Mouse (Mus musculus): ENCODE results near the gene Serp1. TPM values are rescaled to one million over a fixed set of nuclear protein-coding genes. Genes with fewer than 3 reads are reported as not detected.

Serp1 gene
- total RNA-seq (2014; rRNA removed; ENCODE audit: low replicate concordance) (59.5 and 59.7 TPM in 2 replicates), polyA plus RNA-seq (2015; fragmentation: Nextera tagmentation; extraction: Ambion mirVana) (59.5 and 60.7 TPM in 2 replicates)

- peak; percentile 97 for DNase-seq (ENCODE audit: low spot score)
These were observed at the start of gene Serp1, which contains the start of gene Eif2a for GRCm38 (mm10) chr3:58525652-58526407. Gene Serp1, minus strand, starts transcription at chr3:58525892. Gene Eif2a, plus strand, starts transcription at chr3:58525821.

GRCm38 (mm10) chr3:58570821-58571220 is 45.1 kb upstream of the Serp1 start:
- no peak overlapping the region for H3K4me3 ChIP-seq (ENCODE audit: low read depth, low read length)
- no peak for TF ChIP-seq CTCF (IDR thresholded peaks at IDR 0.05; ENCODE audit: low read depth)
- no peak for TF ChIP-seq EP300 (IDR thresholded peaks at IDR 0.05; ENCODE audit: low read depth)
- H3K27ac ChIP-seq (ENCODE audit: low read depth): no peak overlapping the region
- H3K4me2 ChIP-seq (ENCODE audit: low read depth, low read length): no peak overlapping the region
- no peaks in the 10 kb centered on the region for H3K27me3 ChIP-seq (ENCODE audit: control insufficient read depth, insufficient read depth, low read length)
- ATAC-seq (ENCODE audit: insufficient read depth, low read depth) (no peak), DNase-seq (ENCODE audit: low spot score) (no peak)
- H3K9me3 ChIP-seq (replicated peaks; ENCODE audit: control insufficient read depth, low read length): no peaks in the 10 kb centered on the region
- no peaks in the 10 kb centered on the region for H3K4me1 ChIP-seq (ENCODE audit: control insufficient read depth, insufficient read depth)
- 83% methylated on average over 3 of the region's 3 CpGs for WGBS
- no peaks in the 10 kb centered on the region for H3K36me3 ChIP-seq (replicated peaks; ENCODE audit: control insufficient read depth, insufficient read depth, low read length)
- no peak overlapping the region for H3K9ac ChIP-seq (replicated peaks; ENCODE audit: low read depth, low read length)

More at GRCm38 (mm10) chr3:58525652-58526407, at the start of gene Serp1, which contains the start of gene Eif2a:
- H3K9ac ChIP-seq (replicated peaks; ENCODE audit: low read depth, low read length): peak within 1 kb of the TSS; percentile 91
- peak; percentile 99 for ATAC-seq (ENCODE audit: insufficient read depth, low read depth)
- peaks cover 24% of the 10 kb centered on the region for H3K36me3 ChIP-seq (replicated peaks; ENCODE audit: control insufficient read depth, insufficient read depth, low read length)
- peak within 1 kb of the TSS; percentile 84 for H3K4me2 ChIP-seq (ENCODE audit: low read depth, low read length)
- H3K9me3 ChIP-seq (replicated peaks; ENCODE audit: control insufficient read depth, low read length): no peaks in the 10 kb centered on the region
- H3K27ac ChIP-seq (ENCODE audit: low read depth): peak within 1 kb of the TSS; percentile 93
- WGBS: 0% methylated on average over 50 of the region's 57 CpGs
- H3K4me1 ChIP-seq (ENCODE audit: control insufficient read depth, insufficient read depth): peaks cover 17% of the 10 kb centered on the region
- H3K27me3 ChIP-seq (ENCODE audit: control insufficient read depth, insufficient read depth, low read length): no peaks in the 10 kb centered on the region
- peak within 1 kb of the TSS; percentile 77 for H3K4me3 ChIP-seq (ENCODE audit: low read depth, low read length)
- no peak for TF ChIP-seq CTCF (IDR thresholded peaks at IDR 0.05; ENCODE audit: low read depth)
- TF ChIP-seq EP300 (IDR thresholded peaks at IDR 0.05; ENCODE audit: low read depth): peak; percentile 68; the same call in 1 of the 2 replicates

- no peak overlapping the region for H3K4me3 ChIP-seq (ENCODE audit: low read depth, low read length)
- H3K36me3 ChIP-seq (replicated peaks; ENCODE audit: control insufficient read depth, insufficient read depth, low read length): peaks cover 12% of the 10 kb centered on the region
- no peak overlapping the region for H3K9ac ChIP-seq (replicated peaks; ENCODE audit: low read depth, low read length)
- no peaks in the 10 kb centered on the region for H3K9me3 ChIP-seq (replicated peaks; ENCODE audit: control insufficient read depth, low read length)
- DNase-seq (ENCODE audit: low spot score) (no peak), ATAC-seq (ENCODE audit: insufficient read depth, low read depth) (no peak)
- no peak for TF ChIP-seq EP300 (IDR thresholded peaks at IDR 0.05; ENCODE audit: low read depth)
- TF ChIP-seq CTCF (IDR thresholded peaks at IDR 0.05; ENCODE audit: low read depth): no peak
- no peaks in the 10 kb centered on the region for H3K4me1 ChIP-seq (ENCODE audit: control insufficient read depth, insufficient read depth)
- no peaks in the 10 kb centered on the region for H3K27me3 ChIP-seq (ENCODE audit: control insufficient read depth, insufficient read depth, low read length)
- WGBS: 43% methylated on average over 2 of the region's 2 CpGs
- no peak overlapping the region for H3K27ac ChIP-seq (ENCODE audit: low read depth)
- H3K4me2 ChIP-seq (ENCODE audit: low read depth, low read length): no peak overlapping the region
These were observed 35.7 kb upstream of the Serp1 start for GRCm38 (mm10) chr3:58561437-58561836.

GRCm38 (mm10) chr3:58559887-58560286 is 34.2 kb upstream of the Serp1 start:
- DNase-seq (ENCODE audit: low spot score) (no peak), ATAC-seq (ENCODE audit: insufficient read depth, low read depth) (no peak)
- peaks cover 27% of the 10 kb centered on the region for H3K36me3 ChIP-seq (replicated peaks; ENCODE audit: control insufficient read depth, insufficient read depth, low read length)
- 50% methylated on average over 2 of the region's 2 CpGs for WGBS
- H3K4me3 ChIP-seq (ENCODE audit: low read depth, low read length): no peak overlapping the region
- no peaks in the 10 kb centered on the region for H3K27me3 ChIP-seq (ENCODE audit: control insufficient read depth, insufficient read depth, low read length)
- H3K9ac ChIP-seq (replicated peaks; ENCODE audit: low read depth, low read length): no peak overlapping the region
- H3K9me3 ChIP-seq (replicated peaks; ENCODE audit: control insufficient read depth, low read length): no peaks in the 10 kb centered on the region
- no peaks in the 10 kb centered on the region for H3K4me1 ChIP-seq (ENCODE audit: control insufficient read depth, insufficient read depth)
- TF ChIP-seq EP300 (IDR thresholded peaks at IDR 0.05; ENCODE audit: low read depth) (no peak), CTCF (IDR thresholded peaks at IDR 0.05; ENCODE audit: low read depth) (no peak)
- H3K27ac ChIP-seq (ENCODE audit: low read depth): no peak overlapping the region
- H3K4me2 ChIP-seq (ENCODE audit: low read depth, low read length): no peak overlapping the region

GRCm38 (mm10) chr3:58556649-58557048 is 31.0 kb upstream of the Serp1 start:
- no peak for TF ChIP-seq CTCF (IDR thresholded peaks at IDR 0.05; ENCODE audit: low read depth)
- Histone ChIP-seq H3K9ac (replicated peaks; ENCODE audit: low read depth, low read length) (no peak overlapping the region), H3K27ac (ENCODE audit: low read depth) (no peak overlapping the region), H3K4me3 (ENCODE audit: low read depth, low read length) (no peak overlapping the region), H3K4me2 (ENCODE audit: low read depth, low read length) (no peak overlapping the region), H3K36me3 (replicated peaks; ENCODE audit: control insufficient read depth, insufficient read depth, low read length) (peaks cover 50% of the 10 kb centered on the region), H3K4me1 (ENCODE audit: control insufficient read depth, insufficient read depth) (no peaks in the 10 kb centered on the region), H3K9me3 (replicated peaks; ENCODE audit: control insufficient read depth, low read length) (no peaks in the 10 kb centered on the region), H3K27me3 (ENCODE audit: control insufficient read depth, insufficient read depth, low read length) (no peaks in the 10 kb centered on the region)
- no peak for DNase-seq (ENCODE audit: low spot score)
- 89% methylated on average over 7 of the region's 7 CpGs for WGBS
- ATAC-seq (ENCODE audit: insufficient read depth, low read depth): no peak

All from heart, postnatal 0 days (tissue).